Mouse (Mus musculus) midbrain, embryonic 11.5 days (tissue): Measurements from ENCODE around the gene Oxsr1. TPM values are rescaled to one million over a fixed set of nuclear protein-coding genes. Genes with fewer than 3 reads are reported as not detected.

Experiments
- ATAC-seq: fragments of 200-750 bp; cut with Nextera tagmentation; 2 replicates; pipeline ENCODE4 v1.8.0; 2017; ENCODE audit warnings: moderate TSS enrichment, moderate library complexity; ENCODE audit not compliant: low FRiP score
- DNase-seq: peaks from one replicate; pipeline ENCODE4 v3.0.0; 2015; ENCODE audit warnings: low spot score; ENCODE audit errors: missing footprints
- H3K27ac ChIP-seq: fragments of 300-500 bp; sonication (generic); 2 replicates; pipeline ENCODE4 v1.5.1; 2014; ENCODE audit warnings: low read depth, low read length
- H3K27me3 ChIP-seq: fragments of 300-500 bp; sonication (generic); 2 replicates; pipeline ENCODE4 v1.6.1; 2014; ENCODE audit warnings: mild to moderate bottlenecking, low read length, moderate library complexity, mixed read lengths; ENCODE audit not compliant: control insufficient read depth, insufficient read depth
- H3K36me3 ChIP-seq: fragments of 300-500 bp; sonication (generic); 2 replicates; pipeline ENCODE4 v1.6.1; 2014; ENCODE audit warnings: mild to moderate bottlenecking, low read length, moderate library complexity, mixed read lengths; ENCODE audit not compliant: control insufficient read depth, insufficient read depth
- H3K4me1 ChIP-seq: fragments of 300-500 bp; sonication (generic); 2 replicates; pipeline ENCODE4 v1.6.1; 2014; ENCODE audit warnings: low read length; ENCODE audit not compliant: control insufficient read depth, insufficient read depth
- H3K4me2 ChIP-seq: fragments of 300-500 bp; sonication (generic); 2 replicates; pipeline ENCODE4 v1.6.1; 2014; ENCODE audit warnings: mild to moderate bottlenecking, moderate library complexity
- H3K4me3 ChIP-seq: fragments of 300-500 bp; sonication (generic); 2 replicates; pipeline ENCODE4 v1.5.1; 2014; ENCODE audit warnings: low read depth, low read length
- H3K9ac ChIP-seq: fragments of 300-500 bp; sonication (generic); 2 replicates; pipeline ENCODE4 v1.6.1; 2014; ENCODE audit warnings: low read length
- H3K9me3 ChIP-seq: fragments of 300-500 bp; sonication (generic); 2 replicates; pipeline ENCODE4 v1.6.1; 2016; ENCODE audit warnings: low read length; ENCODE audit not compliant: control insufficient read depth
- WGBS: fragments of 180-500 bp; shearing (Covaris S2); extraction: QIAGEN DNeasy Blood & Tissue Kit; methylation state at CpG from one replicate; pipeline ENCODE4 v1.1.7; 2014; 5-methylcytosine and 5-hydroxymethylcytosine counted together
- polyA plus RNA-seq: library from polyadenylated mRNA; unstranded; fragments of >200 nt; fragmentation: Nextera tagmentation; extraction: Ambion mirVana; gene quantifications from 2 replicates; pipeline ENCODE4 v1.2.1, GENCODE M21; 2014

Oxsr1 gene
- polyA plus RNA-seq, 1 experiment from 2014 or later: 16.2 TPM

- H3K4me1 ChIP-seq: no peaks in the 10 kb centered on the region
- H3K27ac ChIP-seq: no peak overlapping the region
- DNase-seq: no peak
- no peaks in the 10 kb centered on the region for H3K27me3 ChIP-seq
- H3K9me3 ChIP-seq: no peaks in the 10 kb centered on the region
- H3K4me2 ChIP-seq: no peak overlapping the region
- WGBS: 80% methylated on average over 4 of the region's 4 CpGs
- H3K4me3 ChIP-seq: no peak overlapping the region
- no peak for ATAC-seq
- no peaks in the 10 kb centered on the region for H3K36me3 ChIP-seq
- no peak overlapping the region for H3K9ac ChIP-seq
Observed at GRCm38 (mm10) chr9:119207113-119207512, 115.1 kb downstream of the Oxsr1 start.

- Histone ChIP-seq H3K9ac (no peak overlapping the region), H3K9me3 (no peaks in the 10 kb centered on the region), H3K4me3 (no peak overlapping the region), H3K27ac (no peak overlapping the region), H3K27me3 (no peaks in the 10 kb centered on the region), H3K4me2 (no peak overlapping the region), H3K4me1 (no peaks in the 10 kb centered on the region), H3K36me3 (no peaks in the 10 kb centered on the region)
- WGBS: 81% methylated on average over 2 of the region's 2 CpGs
- DNase-seq (no peak), ATAC-seq (no peak)
Observed at GRCm38 (mm10) chr9:119206666-119207065, 115.6 kb downstream of the Oxsr1 start.

DNA sequence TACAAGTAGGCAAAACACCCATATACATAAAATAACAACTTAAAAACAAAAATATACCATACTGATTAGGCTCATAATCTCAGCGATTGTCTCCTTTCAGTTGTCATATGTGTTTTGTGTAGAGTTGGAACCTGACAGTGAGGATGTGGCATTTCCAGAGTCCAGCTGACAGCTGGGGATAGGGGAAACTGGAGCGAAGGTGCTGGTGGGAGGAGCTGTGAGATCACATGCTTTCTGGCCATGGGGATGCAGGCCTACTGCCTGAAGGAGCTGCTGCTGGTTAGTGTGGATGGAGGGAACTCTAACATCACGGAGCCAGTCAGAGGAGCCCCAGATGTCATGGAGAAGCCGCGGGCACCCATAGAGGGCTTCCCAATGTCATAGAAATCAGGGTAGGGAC is 116.5 kb downstream of the Oxsr1 start:
- DNase-seq: no peak
- H3K9me3 ChIP-seq: no peaks in the 10 kb centered on the region
- no peaks in the 10 kb centered on the region for H3K4me1 ChIP-seq
- no peaks in the 10 kb centered on the region for H3K27me3 ChIP-seq
- no peak overlapping the region for H3K4me3 ChIP-seq
- no peak overlapping the region for H3K4me2 ChIP-seq
- WGBS: 87% methylated on average over 5 of the region's 5 CpGs
- no peak overlapping the region for H3K27ac ChIP-seq
- no peak for ATAC-seq
- H3K36me3 ChIP-seq: no peaks in the 10 kb centered on the region
- H3K9ac ChIP-seq: no peak overlapping the region

- Histone ChIP-seq H3K36me3 (no peaks in the 10 kb centered on the region), H3K4me1 (no peaks in the 10 kb centered on the region), H3K27me3 (no peaks in the 10 kb centered on the region), H3K9ac (no peak overlapping the region), H3K4me2 (no peak overlapping the region), H3K4me3 (no peak overlapping the region), H3K27ac (no peak overlapping the region), H3K9me3 (no peaks in the 10 kb centered on the region)
- ATAC-seq (no peak), DNase-seq (no peak)
- 95% methylated on average over 9 of the region's 9 CpGs for WGBS
Observed at GRCm38 (mm10) chr9:119203617-119204016, 118.6 kb downstream of the Oxsr1 start.

DNA sequence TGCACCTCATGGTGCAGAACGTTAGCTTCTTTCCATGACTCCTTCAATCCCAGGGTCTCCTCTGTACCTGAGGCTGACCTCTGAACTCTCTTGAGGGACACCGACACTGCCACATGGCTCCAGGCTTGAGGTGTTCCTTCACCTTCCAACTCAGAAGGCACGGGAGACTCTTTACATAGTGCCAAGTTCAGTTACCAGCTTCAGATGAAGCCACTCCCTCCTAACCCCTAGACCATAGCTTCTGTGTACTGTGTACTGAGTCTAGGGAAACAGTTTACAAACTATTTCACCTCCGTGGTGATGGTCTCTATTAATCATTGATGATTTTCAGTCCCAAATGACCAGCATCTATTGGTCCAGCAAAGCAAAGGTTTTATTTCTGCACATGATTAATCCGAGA is 120.6 kb downstream of the Oxsr1 start:
- Histone ChIP-seq H3K27me3 (no peaks in the 10 kb centered on the region), H3K4me1 (no peaks in the 10 kb centered on the region), H3K4me3 (no peak overlapping the region), H3K9me3 (no peaks in the 10 kb centered on the region), H3K27ac (no peak overlapping the region), H3K9ac (no peak overlapping the region), H3K4me2 (no peak overlapping the region), H3K36me3 (no peaks in the 10 kb centered on the region)
- DNase-seq (no peak), ATAC-seq (no peak)
- 86% methylated on average over 5 of the region's 5 CpGs for WGBS

- ATAC-seq (no peak), DNase-seq (no peak)
- H3K4me2 ChIP-seq: no peak overlapping the region
- H3K4me3 ChIP-seq: no peak overlapping the region
- H3K27ac ChIP-seq: no peak overlapping the region
- no peak overlapping the region for H3K9ac ChIP-seq
- no peaks in the 10 kb centered on the region for H3K36me3 ChIP-seq
- 81% methylated on average over 10 of the region's 10 CpGs for WGBS
- H3K4me1 ChIP-seq: no peaks in the 10 kb centered on the region
- H3K9me3 ChIP-seq: no peaks in the 10 kb centered on the region
- H3K27me3 ChIP-seq: no peaks in the 10 kb centered on the region
Observed at GRCm38 (mm10) chr9:119199151-119199861, 122.9 kb downstream of the Oxsr1 start.

- Histone ChIP-seq H3K4me3 (no peak overlapping the region), H3K9ac (no peak overlapping the region), H3K4me1 (no peaks in the 10 kb centered on the region), H3K36me3 (no peaks in the 10 kb centered on the region), H3K27me3 (no peaks in the 10 kb centered on the region), H3K4me2 (no peak overlapping the region), H3K27ac (no peak overlapping the region), H3K9me3 (no peaks in the 10 kb centered on the region)
- ATAC-seq (no peak), DNase-seq (no peak)
- WGBS: 39% methylated on average over 11 of the region's 11 CpGs
Observed at GRCm38 (mm10) chr9:119192202-119192990, 129.8 kb downstream of the Oxsr1 start.

Other genes with a start within 250 kb of the Oxsr1 start
- gene Plcd1, start 228.9 kb downstream of the Oxsr1 start, polyA plus RNA-seq: 24.2 and 25.8 TPM in 2 replicates
- gene Dlec1, start 219.9 kb downstream of the Oxsr1 start, polyA plus RNA-seq: 0.51 and 0.65 TPM in 2 replicates
- 1.0 and 1.4 TPM in 2 replicates for gene Acaa1b, start 165.3 kb downstream of the Oxsr1 start, polyA plus RNA-seq
- not detected in 2 replicates for gene Gm47289, start 163.3 kb downstream of the Oxsr1 start, polyA plus RNA-seq
- not detected in 2 replicates for gene Slc22a13, start 113.3 kb downstream of the Oxsr1 start, polyA plus RNA-seq
- 52.7 and 61.2 TPM in 2 replicates for gene Acaa1a, start 17.2 kb upstream of the Oxsr1 start, polyA plus RNA-seq
- 6.3 and 7.6 TPM in 2 replicates for gene Myd88, start 19.0 kb upstream of the Oxsr1 start, polyA plus RNA-seq
- 5.4 and 6.5 TPM in 2 replicates for gene Xylb, start 35.0 kb upstream of the Oxsr1 start, polyA plus RNA-seq
- not detected in 2 replicates for gene Slc22a14, start 43.1 kb upstream of the Oxsr1 start, polyA plus RNA-seq
- 70.1 and 95.4 TPM in 2 replicates for gene Acvr2b, start 79.7 kb upstream of the Oxsr1 start, polyA plus RNA-seq
- 39.5 and 39.9 TPM in 2 replicates for gene Exog, start 122.5 kb upstream of the Oxsr1 start, polyA plus RNA-seq